Mouse (Mus musculus) midbrain, embryonic 12.5 days (tissue): ENCODE data around the gene Gm20388. TPM values are rescaled to one million over a fixed set of nuclear protein-coding genes. Genes with fewer than 3 reads are reported as not detected.
"Not testable (repeated sequence)": the region's sequence is repeated elsewhere in the genome, so short reads cannot be mapped to it uniquely, and the experiment has no call there.

ENCODE experiments used
- ATAC-seq: fragments of 200-750 bp; cut with Nextera tagmentation; 2 replicates; pipeline ENCODE4 v1.8.0; 2017; ENCODE audit warnings: low read depth, moderate TSS enrichment, moderate library complexity; ENCODE audit not compliant: low FRiP score
- H3K27ac ChIP-seq: fragments of 300-500 bp; sonication (generic); replicated peaks from 2 replicates; pipeline ENCODE4 v1.5.1; 2016; ENCODE audit warnings: mild to moderate bottlenecking
- H3K27me3 ChIP-seq: fragments of 300-500 bp; sonication (generic); 2 replicates; pipeline ENCODE4 v1.6.1; 2016; ENCODE audit warnings: mild to moderate bottlenecking
- H3K36me3 ChIP-seq: fragments of 300-500 bp; sonication (generic); 2 replicates; pipeline ENCODE4 v1.6.1; 2016
- H3K4me1 ChIP-seq: fragments of 300-500 bp; sonication (generic); 2 replicates; pipeline ENCODE4 v1.6.1; 2016
- H3K4me2 ChIP-seq: fragments of 300-500 bp; sonication (generic); replicated peaks from 2 replicates; pipeline ENCODE4 v1.6.1; 2016; ENCODE audit warnings: mild to moderate bottlenecking, moderate library complexity
- H3K4me3 ChIP-seq: fragments of 300-500 bp; sonication (generic); 2 replicates; pipeline ENCODE4 v1.5.1; 2016; ENCODE audit warnings: mild to moderate bottlenecking
- H3K9ac ChIP-seq: fragments of 300-500 bp; sonication (generic); replicated peaks from 2 replicates; pipeline ENCODE4 v1.6.1; 2016; ENCODE audit warnings: mild to moderate bottlenecking, moderate library complexity
- H3K9me3 ChIP-seq: fragments of 300-500 bp; sonication (generic); 2 replicates; pipeline ENCODE4 v1.6.1; 2016; ENCODE audit warnings: mild to moderate bottlenecking
- WGBS: fragments of 180-500 bp; shearing (Covaris S2); methylation state at CpG from one replicate; pipeline ENCODE4 v1.1.7; 2016; 5-methylcytosine and 5-hydroxymethylcytosine counted together
- polyA plus RNA-seq: library from polyadenylated mRNA; unstranded; fragments of >200 nt; fragmentation: Nextera tagmentation; extraction: Ambion mirVana; gene quantifications from 2 replicates; pipeline ENCODE4 v1.2.1, GENCODE M21; 2016

The Gm20388 gene
- polyA plus RNA-seq, 1 experiment from 2014 or later: not detected

GRCm38 (mm10) chr8:121651308-121651873 lies 1740.8 kb downstream of the Gm20388 start:
- H3K4me1 ChIP-seq: peaks cover 60% of the 10 kb centered on the region
- peaks cover 7% of the 10 kb centered on the region; the same call in 1 of the 2 replicates for H3K36me3 ChIP-seq
- 12% methylated on average over 47 of the region's 47 CpGs for WGBS

GRCm38 (mm10) chr8:121651874-121652361 lies 1741.3 kb downstream of the Gm20388 start:
- ATAC-seq: no peak; the same call in 1 of the 2 replicates
- WGBS: under 1% methylated on average over 53 of the region's 56 CpGs
- Histone ChIP-seq H3K27ac (peak overlapping the region; percentile 66), H3K4me3 (peak overlapping the region; percentile 94), H3K4me1 (peaks cover 60% of the 10 kb centered on the region), H3K36me3 (peaks cover 7% of the 10 kb centered on the region; the same call in 1 of the 2 replicates), H3K9me3 (no peaks in the 10 kb centered on the region), H3K9ac (peak overlapping the region; percentile 85), H3K4me2 (peak overlapping the region; percentile 99), H3K27me3 (no peaks in the 10 kb centered on the region)

More at GRCm38 (mm10) chr8:121651308-121651873, 1740.8 kb downstream of the Gm20388 start:
- no peak for ATAC-seq
- Histone ChIP-seq H3K27ac (peak overlapping the region; percentile 66), H3K27me3 (no peaks in the 10 kb centered on the region), H3K4me2 (peak overlapping the region; percentile 99), H3K4me3 (peak overlapping the region; percentile 94), H3K9ac (peak overlapping the region; percentile 85), H3K9me3 (no peaks in the 10 kb centered on the region)

- H3K36me3 ChIP-seq: peaks cover 7% of the 10 kb centered on the region; the same call in 1 of the 2 replicates
- H3K4me1 ChIP-seq: peaks cover 53% of the 10 kb centered on the region
- H3K27me3 ChIP-seq: no peaks in the 10 kb centered on the region
- H3K4me2 ChIP-seq: peak within 1 kb of the TSS; percentile 99
- 0% methylated on average over 67 of the region's 67 CpGs for WGBS
- H3K9me3 ChIP-seq: no peaks in the 10 kb centered on the region
- peak; percentile 98 for ATAC-seq
- H3K9ac ChIP-seq: peak within 1 kb of the TSS; percentile 97
- H3K27ac ChIP-seq: peak within 1 kb of the TSS; percentile 98
- peak within 1 kb of the TSS; percentile 94 for H3K4me3 ChIP-seq
These were observed 1742.2 kb downstream of the Gm20388 start, which contains the start of gene Zcchc14 for GRCm38 (mm10) chr8:121652774-121653323. TSS of gene Zcchc14 (minus strand) at chr8:121652901.

GRCm38 (mm10) chr8:121653340-121654019 lies 1742.8 kb downstream of the Gm20388 start:
- ATAC-seq: peak; percentile 5; the same call in 1 of the 2 replicates
- Histone ChIP-seq H3K4me1 (peaks cover 46% of the 10 kb centered on the region), H3K4me3 (peak overlapping the region; percentile 94), H3K9me3 (no peaks in the 10 kb centered on the region), H3K27ac (peak overlapping the region; percentile 98), H3K9ac (peak overlapping the region; percentile 85), H3K36me3 (peaks cover 7% of the 10 kb centered on the region; the same call in 1 of the 2 replicates), H3K4me2 (peak overlapping the region; percentile 88), H3K27me3 (no peaks in the 10 kb centered on the region)
- WGBS: 2% methylated on average over 31 of the region's 31 CpGs

GRCm38 (mm10) chr8:121654131-121654530 lies 1743.5 kb downstream of the Gm20388 start:
- H3K27ac ChIP-seq: peak overlapping the region; percentile 98
- H3K4me1 ChIP-seq: peaks cover 40% of the 10 kb centered on the region
- H3K9me3 ChIP-seq: no peaks in the 10 kb centered on the region
- H3K9ac ChIP-seq: peak overlapping the region; percentile 85
- no peak for ATAC-seq
- peak overlapping the region; percentile 88 for H3K4me2 ChIP-seq
- H3K36me3 ChIP-seq: peaks cover 7% of the 10 kb centered on the region; the same call in 1 of the 2 replicates
- H3K27me3 ChIP-seq: no peaks in the 10 kb centered on the region
- WGBS: 84% methylated on average over 4 of the region's 4 CpGs
- H3K4me3 ChIP-seq: peak overlapping the region; percentile 94

GRCm38 (mm10) chr8:121654966-121655494 lies 1744.4 kb downstream of the Gm20388 start:
- 70% methylated on average over 14 of the region's 14 CpGs for WGBS
- no peak overlapping the region for H3K4me3 ChIP-seq

GRCm38 (mm10) chr8:121660602-121661001 lies 1750.0 kb downstream of the Gm20388 start:
- Histone ChIP-seq H3K4me3 (no peak overlapping the region), H3K36me3 (no peaks in the 10 kb centered on the region), H3K27me3 (peaks cover 8% of the 10 kb centered on the region; the same call in 1 of the 2 replicates), H3K4me2 (no peak overlapping the region), H3K9ac (no peak overlapping the region), H3K4me1 (peaks cover 9% of the 10 kb centered on the region), H3K27ac (no peak overlapping the region), H3K9me3 (no peaks in the 10 kb centered on the region)
- ATAC-seq: no peak
- WGBS: 85% methylated on average over 15 of the region's 15 CpGs

More at GRCm38 (mm10) chr8:121654966-121655494, 1744.4 kb downstream of the Gm20388 start:
- peaks cover 31% of the 10 kb centered on the region for H3K4me1 ChIP-seq
- H3K27me3 ChIP-seq: no peaks in the 10 kb centered on the region
- ATAC-seq: no peak
- no peaks in the 10 kb centered on the region for H3K9me3 ChIP-seq
- no peak overlapping the region for H3K4me2 ChIP-seq
- peaks cover 4% of the 10 kb centered on the region; the same call in 1 of the 2 replicates for H3K36me3 ChIP-seq
- H3K27ac ChIP-seq: no peak overlapping the region
- H3K9ac ChIP-seq: no peak overlapping the region

- no peak for ATAC-seq
- WGBS: 88% methylated on average over 18 of the region's 18 CpGs
- Histone ChIP-seq H3K27ac (no peak overlapping the region), H3K4me3 (no peak overlapping the region), H3K9ac (no peak overlapping the region), H3K9me3 (no peaks in the 10 kb centered on the region), H3K36me3 (no peaks in the 10 kb centered on the region), H3K4me1 (peaks cover 11% of the 10 kb centered on the region), H3K4me2 (no peak overlapping the region), H3K27me3 (peaks cover 8% of the 10 kb centered on the region; the same call in 1 of the 2 replicates)
These were observed 1751.2 kb downstream of the Gm20388 start for GRCm38 (mm10) chr8:121661631-121662357.

- no peak for ATAC-seq
- no peaks in the 10 kb centered on the region for H3K9me3 ChIP-seq
- H3K27ac ChIP-seq: no peak overlapping the region
- H3K4me2 ChIP-seq: no peak overlapping the region
- H3K9ac ChIP-seq: no peak overlapping the region
- H3K4me1 ChIP-seq: peaks cover 11% of the 10 kb centered on the region
- H3K4me3 ChIP-seq: no peak overlapping the region
- WGBS: 95% methylated on average over 12 of the region's 12 CpGs
- H3K27me3 ChIP-seq: peaks cover 8% of the 10 kb centered on the region; the same call in 1 of the 2 replicates
- no peaks in the 10 kb centered on the region for H3K36me3 ChIP-seq
These were observed 1752.5 kb downstream of the Gm20388 start for GRCm38 (mm10) chr8:121663101-121663500.

- WGBS: 5% methylated on average over 16 of the region's 16 CpGs
- Histone ChIP-seq H3K27me3 (peaks cover 8% of the 10 kb centered on the region; the same call in 1 of the 2 replicates), H3K4me3 (peak overlapping the region; percentile 10; the same call in 1 of the 2 replicates), H3K4me2 (peak overlapping the region; percentile 45), H3K36me3 (no peaks in the 10 kb centered on the region), H3K27ac (peak overlapping the region; percentile 82), H3K9ac (peak overlapping the region; percentile 17; the same call in 1 of the 2 replicates), H3K9me3 (no peaks in the 10 kb centered on the region), H3K4me1 (peaks cover 24% of the 10 kb centered on the region)
- ATAC-seq: peak; percentile 49; the same call in 1 of the 2 replicates
These were observed 1754.7 kb downstream of the Gm20388 start for GRCm38 (mm10) chr8:121665329-121665728.

- H3K4me3 ChIP-seq, H3K9ac ChIP-seq, H3K27me3 ChIP-seq, ATAC-seq, H3K36me3 ChIP-seq, H3K9me3 ChIP-seq, H3K4me2 ChIP-seq, H3K27ac ChIP-seq: not testable (repeated sequence)
- WGBS: 67% methylated on average over 9 of the region's 9 CpGs
- peaks cover 24% of the 10 kb centered on the region for H3K4me1 ChIP-seq
These were observed 1757.4 kb downstream of the Gm20388 start for GRCm38 (mm10) chr8:121667936-121668500.
